Mouse (Mus musculus): ENCODE measurements around the gene Vrtn. TPM values are rescaled to one million over a fixed set of nuclear protein-coding genes. Genes with fewer than 3 reads are reported as not detected.

Gene Vrtn
- polyA plus RNA-seq, 1 experiment from 2014 or later, result not detected

DNA sequence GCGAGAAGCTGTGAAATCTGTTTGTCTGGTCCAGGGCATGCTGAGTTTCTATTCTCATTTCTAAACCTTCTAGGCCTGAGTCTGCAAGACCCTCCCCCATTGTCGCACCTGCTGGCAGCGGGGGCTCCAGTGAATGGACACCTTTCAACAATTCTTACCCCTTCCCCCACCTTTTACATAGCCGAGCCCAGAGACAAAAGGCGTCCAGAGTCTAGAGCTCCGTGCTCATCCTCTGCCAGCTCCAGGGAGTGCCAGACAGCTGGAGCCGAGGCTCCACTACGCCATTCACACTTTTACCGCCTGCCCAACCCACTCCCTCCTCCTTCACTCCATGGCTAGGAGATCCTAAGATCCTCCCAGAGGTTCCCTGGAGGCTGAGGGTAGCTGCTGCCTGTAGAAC is 15.7 kb upstream of the Vrtn start:
- Histone ChIP-seq H3K4me3 (no peak overlapping the region), H3K27ac (replicated peaks) (peak overlapping the region; percentile 31; the same call in 1 of the 2 replicates)
- WGBS, result under 1% methylated on average over 9 of the region's 9 CpGs

GRCm38 (mm10) chr12:84631867-84632266 is 9.0 kb upstream of the Vrtn start:
- H3K4me3 ChIP-seq, result no peak overlapping the region
- WGBS, result 70% methylated on average over 3 of the region's 3 CpGs
- no peak overlapping the region for H3K4me2 ChIP-seq (replicated peaks)
- no peaks in the 10 kb centered on the region for H3K36me3 ChIP-seq
- no peak overlapping the region for H3K9ac ChIP-seq (replicated peaks)
- no peak overlapping the region for H3K27ac ChIP-seq (replicated peaks)
- no peaks in the 10 kb centered on the region for H3K9me3 ChIP-seq
- no peak for ATAC-seq (replicated peaks)
- no peaks in the 10 kb centered on the region for H3K4me1 ChIP-seq
- no peaks in the 10 kb centered on the region for H3K27me3 ChIP-seq

More for the DNA sequence above, 15.7 kb upstream of the Vrtn start:
- peak; percentile 75 for ATAC-seq (replicated peaks)
- peak overlapping the region; percentile 11; the same call in 1 of the 2 replicates for H3K9ac ChIP-seq (replicated peaks)
- H3K4me1 ChIP-seq, result peaks cover 10% of the 10 kb centered on the region
- no peaks in the 10 kb centered on the region for H3K9me3 ChIP-seq
- peak overlapping the region; percentile 26 for H3K4me2 ChIP-seq (replicated peaks)
- H3K36me3 ChIP-seq, result no peaks in the 10 kb centered on the region
- no peaks in the 10 kb centered on the region for H3K27me3 ChIP-seq

GRCm38 (mm10) chr12:84640253-84640652 is 566 bp upstream of the Vrtn start:
- no peak overlapping the region for H3K4me2 ChIP-seq (replicated peaks)
- no peak for ATAC-seq (replicated peaks)
- H3K36me3 ChIP-seq, result no peaks in the 10 kb centered on the region
- H3K9me3 ChIP-seq, result no peaks in the 10 kb centered on the region
- H3K27ac ChIP-seq (replicated peaks), result no peak overlapping the region
- 0 out of 2 replicates have a peak, but pooled peaks cover 2% of the 10 kb centered on the region for H3K4me1 ChIP-seq
- H3K4me3 ChIP-seq, result no peak overlapping the region
- H3K9ac ChIP-seq (replicated peaks), result no peak overlapping the region
- H3K27me3 ChIP-seq, result peaks cover 36% of the 10 kb centered on the region
- WGBS, result 13% methylated on average over 6 of the region's 6 CpGs

GRCm38 (mm10) chr12:84650234-84650633 is 9.4 kb downstream of the Vrtn start:
- no peak for ATAC-seq (replicated peaks)
- no peak overlapping the region for H3K9ac ChIP-seq (replicated peaks)
- no peak overlapping the region for H3K27ac ChIP-seq (replicated peaks)
- WGBS, result 90% methylated on average over 13 of the region's 13 CpGs
- no peaks in the 10 kb centered on the region for H3K9me3 ChIP-seq
- H3K4me2 ChIP-seq (replicated peaks), result no peak overlapping the region
- H3K36me3 ChIP-seq, result no peaks in the 10 kb centered on the region
- no peaks in the 10 kb centered on the region for H3K27me3 ChIP-seq
- H3K4me3 ChIP-seq, result no peak overlapping the region
- H3K4me1 ChIP-seq, result no peaks in the 10 kb centered on the region

- H3K4me3 ChIP-seq, result no peak overlapping the region
- 9% methylated on average over 3 of the region's 3 CpGs for WGBS
- no peak overlapping the region for H3K9ac ChIP-seq (replicated peaks)
- H3K36me3 ChIP-seq, result no peaks in the 10 kb centered on the region
- no peak overlapping the region for H3K27ac ChIP-seq (replicated peaks)
- no peaks in the 10 kb centered on the region for H3K9me3 ChIP-seq
- H3K4me2 ChIP-seq (replicated peaks), result no peak overlapping the region
- no peaks in the 10 kb centered on the region for H3K4me1 ChIP-seq
- no peak for ATAC-seq (replicated peaks)
- H3K27me3 ChIP-seq, result no peaks in the 10 kb centered on the region
Observed at GRCm38 (mm10) chr12:84653912-84654311, 13.1 kb downstream of the Vrtn start.

GRCm38 (mm10) chr12:84670555-84670954 is 29.7 kb downstream of the Vrtn start:
- Histone ChIP-seq H3K4me3 (no peak overlapping the region), H3K4me2 (replicated peaks) (no peak overlapping the region), H3K9ac (replicated peaks) (no peak overlapping the region), H3K27ac (replicated peaks) (no peak overlapping the region), H3K4me1 (0 out of 2 replicates have a peak, but pooled peaks cover 3% of the 10 kb centered on the region), H3K9me3 (no peaks in the 10 kb centered on the region), H3K36me3 (no peaks in the 10 kb centered on the region), H3K27me3 (no peaks in the 10 kb centered on the region)
- ATAC-seq (replicated peaks), result no peak
- WGBS, result 89% methylated on average over 3 of the region's 3 CpGs

GRCm38 (mm10) chr12:84671646-84672045 is 30.8 kb downstream of the Vrtn start:
- 0 out of 2 replicates have a peak, but pooled peaks cover 3% of the 10 kb centered on the region for H3K4me1 ChIP-seq
- no peak overlapping the region for H3K27ac ChIP-seq (replicated peaks)
- H3K4me2 ChIP-seq (replicated peaks), result no peak overlapping the region
- no peaks in the 10 kb centered on the region for H3K36me3 ChIP-seq
- no peaks in the 10 kb centered on the region for H3K9me3 ChIP-seq
- no peak for ATAC-seq (replicated peaks)
- WGBS, result 32% methylated on average over 10 of the region's 10 CpGs
- no peak overlapping the region for H3K4me3 ChIP-seq
- H3K9ac ChIP-seq (replicated peaks), result no peak overlapping the region
- H3K27me3 ChIP-seq, result no peaks in the 10 kb centered on the region

DNA sequence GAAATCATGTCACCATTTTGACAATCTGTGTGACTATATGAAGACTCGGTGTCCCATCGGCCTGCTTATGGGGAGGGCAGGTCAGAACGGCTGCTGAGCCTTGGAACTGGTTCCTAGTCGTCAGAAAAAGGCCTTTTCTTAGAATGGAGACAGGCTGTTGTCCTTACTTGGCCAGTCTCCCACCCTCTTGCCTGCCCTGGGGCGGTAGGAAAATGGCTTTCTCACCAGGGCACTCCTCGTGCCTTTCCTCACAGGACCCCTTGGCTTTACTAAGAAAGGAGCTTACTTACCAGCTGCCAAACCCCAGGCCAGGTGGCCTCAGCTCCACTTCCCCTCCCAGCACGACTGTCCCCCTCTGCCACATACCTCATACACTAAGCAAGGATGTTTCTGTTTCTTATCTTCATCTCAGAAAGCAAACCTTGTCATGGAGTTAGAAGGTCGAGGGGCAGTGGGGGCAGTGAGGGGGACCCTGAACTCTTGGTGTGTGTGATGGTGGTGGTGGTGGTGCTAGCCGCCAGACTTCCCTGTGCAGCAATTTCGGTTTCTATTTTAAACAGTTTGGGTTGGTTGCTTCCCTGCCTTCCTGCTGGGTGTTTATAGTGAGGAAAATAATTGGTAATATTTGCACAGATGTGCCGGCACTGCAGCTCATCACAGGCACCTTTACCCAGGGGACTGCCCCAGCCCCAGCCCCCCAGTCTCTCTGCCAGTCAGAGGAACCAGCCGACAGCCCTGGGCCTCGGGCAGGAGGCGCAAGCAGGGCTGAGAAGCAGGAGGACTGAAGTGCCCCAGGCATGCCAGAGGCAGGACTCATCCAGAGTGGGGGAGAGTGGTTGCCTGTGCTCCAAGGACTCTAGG is 34.1 kb downstream of the Vrtn start:
- H3K9ac ChIP-seq (replicated peaks), result no peak overlapping the region
- no peak overlapping the region for H3K4me3 ChIP-seq
- ATAC-seq (replicated peaks), result no peak
- no peak overlapping the region for H3K27ac ChIP-seq (replicated peaks)
- H3K27me3 ChIP-seq, result no peaks in the 10 kb centered on the region
- H3K4me1 ChIP-seq, result 0 out of 2 replicates have a peak, but pooled peaks cover 3% of the 10 kb centered on the region
- H3K9me3 ChIP-seq, result no peaks in the 10 kb centered on the region
- H3K4me2 ChIP-seq (replicated peaks), result no peak overlapping the region
- no peaks in the 10 kb centered on the region for H3K36me3 ChIP-seq
- WGBS, result 44% methylated on average over 14 of the region's 14 CpGs

DNA sequence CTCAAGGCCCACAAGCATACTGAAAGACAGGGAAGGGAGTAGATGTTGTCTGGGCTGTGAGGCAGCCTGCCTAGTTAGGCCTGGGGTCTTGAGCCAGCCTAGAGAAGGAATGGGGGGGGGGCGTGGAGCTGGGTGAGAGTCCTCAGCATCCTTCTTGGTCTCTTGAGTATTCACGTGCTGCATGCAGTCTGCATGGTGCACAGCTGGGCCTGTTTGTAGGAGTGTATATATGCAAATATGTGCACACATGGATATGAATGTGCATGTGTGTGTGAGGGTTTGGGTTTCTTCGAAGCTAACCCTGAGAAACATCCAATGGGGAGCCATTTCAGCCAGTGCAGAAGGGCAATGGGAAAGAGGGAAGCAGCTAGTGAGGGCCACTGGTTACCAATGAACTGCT is 35.2 kb downstream of the Vrtn start:
- no peaks in the 10 kb centered on the region for H3K9me3 ChIP-seq
- no peaks in the 10 kb centered on the region for H3K27me3 ChIP-seq
- H3K36me3 ChIP-seq, result no peaks in the 10 kb centered on the region
- no peak overlapping the region for H3K4me3 ChIP-seq
- 0 out of 2 replicates have a peak, but pooled peaks cover 3% of the 10 kb centered on the region for H3K4me1 ChIP-seq
- H3K27ac ChIP-seq (replicated peaks), result no peak overlapping the region
- no peak overlapping the region for H3K9ac ChIP-seq (replicated peaks)
- H3K4me2 ChIP-seq (replicated peaks), result no peak overlapping the region
- WGBS, result 88% methylated on average over 3 of the region's 3 CpGs
- ATAC-seq (replicated peaks), result no peak

DNA sequence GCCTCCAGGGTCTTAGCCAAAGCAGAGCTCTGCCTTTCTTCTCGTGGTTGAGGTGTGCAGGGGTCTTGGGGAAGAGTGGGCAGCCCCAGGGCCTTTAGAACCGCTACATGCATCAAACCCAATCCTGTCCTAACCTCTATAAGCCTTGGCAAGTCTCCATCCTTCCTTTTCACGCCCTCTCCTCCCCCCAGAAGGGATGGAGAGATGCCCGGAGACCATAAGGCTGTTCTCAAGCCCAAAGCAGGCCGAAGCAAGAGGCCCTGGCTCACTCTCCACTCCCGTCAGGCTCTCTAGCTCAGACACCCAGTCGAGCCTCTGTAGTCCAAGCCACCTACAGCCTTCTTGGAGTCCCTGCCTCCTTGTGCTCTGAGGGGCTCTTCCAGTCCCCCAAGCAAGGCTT is 43.8 kb downstream of the Vrtn start:
- 70% methylated on average over 7 of the region's 7 CpGs for WGBS
- ATAC-seq (replicated peaks), result no peak
- no peak overlapping the region for H3K27ac ChIP-seq (replicated peaks)
- no peaks in the 10 kb centered on the region for H3K36me3 ChIP-seq
- H3K9ac ChIP-seq (replicated peaks), result no peak overlapping the region
- no peaks in the 10 kb centered on the region for H3K27me3 ChIP-seq
- H3K4me3 ChIP-seq, result no peak overlapping the region
- H3K4me1 ChIP-seq, result no peaks in the 10 kb centered on the region
- H3K4me2 ChIP-seq (replicated peaks), result no peak overlapping the region
- no peaks in the 10 kb centered on the region for H3K9me3 ChIP-seq

DNA sequence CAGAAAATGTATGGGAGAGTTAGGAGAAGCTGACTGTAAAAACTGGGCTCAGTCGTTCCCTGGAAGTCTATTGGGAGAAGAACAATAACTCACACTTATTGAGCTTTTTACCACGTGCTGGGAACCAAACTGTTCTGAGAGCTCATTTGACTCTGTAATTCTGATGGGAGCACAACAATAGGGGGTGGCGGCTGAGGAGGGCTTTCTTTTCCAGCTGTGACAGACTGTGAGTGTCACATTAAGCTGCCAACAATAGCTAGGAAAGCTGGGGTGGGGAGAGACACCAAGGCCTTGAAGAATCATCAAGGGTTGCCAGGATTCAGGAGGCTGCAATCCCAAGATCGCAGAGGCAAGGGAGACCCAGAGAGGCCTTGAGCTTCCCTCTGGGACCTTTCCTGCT is 45.4 kb downstream of the Vrtn start:
- no peak for ATAC-seq (replicated peaks)
- H3K9ac ChIP-seq (replicated peaks), result no peak overlapping the region
- H3K9me3 ChIP-seq, result no peaks in the 10 kb centered on the region
- H3K4me2 ChIP-seq (replicated peaks), result no peak overlapping the region
- H3K27me3 ChIP-seq, result no peaks in the 10 kb centered on the region
- no peaks in the 10 kb centered on the region for H3K4me1 ChIP-seq
- H3K36me3 ChIP-seq, result no peaks in the 10 kb centered on the region
- H3K27ac ChIP-seq (replicated peaks), result peak overlapping the region; percentile 43; the same call in 1 of the 2 replicates
- H3K4me3 ChIP-seq, result no peak overlapping the region
- 14% methylated on average over 4 of the region's 4 CpGs for WGBS

GRCm38 (mm10) chr12:84687531-84687930 is 46.7 kb downstream of the Vrtn start:
- Histone ChIP-seq H3K9me3 (no peaks in the 10 kb centered on the region), H3K27me3 (no peaks in the 10 kb centered on the region), H3K4me3 (no peak overlapping the region), H3K9ac (replicated peaks) (no peak overlapping the region), H3K36me3 (no peaks in the 10 kb centered on the region), H3K4me2 (replicated peaks) (no peak overlapping the region), H3K27ac (replicated peaks) (no peak overlapping the region), H3K4me1 (no peaks in the 10 kb centered on the region)
- WGBS, result 75% methylated on average over 4 of the region's 4 CpGs
- no peak for ATAC-seq (replicated peaks)
